Mouse (Mus musculus): ENCODE data around the gene Xaf1.
A peak's percentile ranks its signal among the peaks of the same experiment; 100 is the strongest.
"Not testable (repeated sequence)": the region's sequence is repeated elsewhere in the genome, so short reads cannot be mapped to it uniquely, and the experiment has no call there.

The Xaf1 gene

GRCm38 (mm10) chr11:72311355-72312001 is 10.0 kb downstream of the Xaf1 start:
- no peak for DNase-seq (ENCODE audit: low read depth)

- DNase-seq (ENCODE audit: low read depth) = no peak
Measured at GRCm38 (mm10) chr11:72314151-72314895, 12.9 kb downstream of the Xaf1 start, which contains the start of gene Fbxo39. Gene Fbxo39 (plus strand): TSS chr11:72314444.

- no peak for DNase-seq (ENCODE audit: low read depth)
Measured at GRCm38 (mm10) chr11:72318026-72318425, 16.6 kb downstream of the Xaf1 start.

- DNase-seq (ENCODE audit: low read depth) = peak; percentile 35
Measured at GRCm38 (mm10) chr11:72324431-72324830, 23.0 kb downstream of the Xaf1 start.

- no peak for DNase-seq (ENCODE audit: low read depth)
Measured at GRCm38 (mm10) chr11:72325701-72326100, 24.3 kb downstream of the Xaf1 start.

GRCm38 (mm10) chr11:72332951-72333667 is 31.7 kb downstream of the Xaf1 start:
- peak; percentile 44 for DNase-seq (ENCODE audit: low read depth)

- DNase-seq (ENCODE audit: low read depth) = no peak
Measured at GRCm38 (mm10) chr11:72334653-72335052, 33.2 kb downstream of the Xaf1 start.

GRCm38 (mm10) chr11:72336726-72337125 is 35.3 kb downstream of the Xaf1 start:
- no peak for DNase-seq (ENCODE audit: low read depth)

- no peak for DNase-seq (ENCODE audit: low read depth)
Measured at GRCm38 (mm10) chr11:72338437-72338871, 37.0 kb downstream of the Xaf1 start.

GRCm38 (mm10) chr11:72339716-72340115 is 38.3 kb downstream of the Xaf1 start:
- no peak for DNase-seq (ENCODE audit: low read depth)

GRCm38 (mm10) chr11:72342549-72343237 is 41.3 kb downstream of the Xaf1 start:
- peak; percentile 72 for DNase-seq (ENCODE audit: low read depth)

GRCm38 (mm10) chr11:72343238-72343625 is 41.8 kb downstream of the Xaf1 start:
- not testable (repeated sequence) for DNase-seq (ENCODE audit: low read depth)

GRCm38 (mm10) chr11:72343904-72344303 is 42.5 kb downstream of the Xaf1 start:
- peak; percentile 69 for DNase-seq (ENCODE audit: low read depth)

GRCm38 (mm10) chr11:72344486-72344885 is 43.1 kb downstream of the Xaf1 start:
- no peak for DNase-seq (ENCODE audit: low read depth)

GRCm38 (mm10) chr11:72348563-72348962 is 47.1 kb downstream of the Xaf1 start:
- DNase-seq (ENCODE audit: low read depth) = peak; percentile 41

- DNase-seq (ENCODE audit: low read depth) = no peak
Measured at GRCm38 (mm10) chr11:72349016-72349415, 47.6 kb downstream of the Xaf1 start.

- no peak for DNase-seq (ENCODE audit: low read depth)
Measured at GRCm38 (mm10) chr11:72349652-72350051, 48.2 kb downstream of the Xaf1 start.

GRCm38 (mm10) chr11:72352272-72352671 is 50.8 kb downstream of the Xaf1 start:
- no peak for DNase-seq (ENCODE audit: low read depth)

- no peak for DNase-seq (ENCODE audit: low read depth)
Measured at GRCm38 (mm10) chr11:72353186-72353585, 51.8 kb downstream of the Xaf1 start.

GRCm38 (mm10) chr11:72354971-72355728 is 53.7 kb downstream of the Xaf1 start:
- peak; percentile 69 for DNase-seq (ENCODE audit: low read depth)

Measured in NIH3T3 (cell line).